Mouse (Mus musculus): Measurements from ENCODE around the gene Tmem101. TPM values are rescaled to one million over a fixed set of nuclear protein-coding genes. Genes with fewer than 3 reads are reported as not detected.

Gene Tmem101
- polyA plus RNA-seq (2015; fragmentation: Nextera tagmentation; extraction: Ambion mirVana): 33.3 and 34.8 TPM in 2 replicates

- Histone ChIP-seq H3K4me3 (ENCODE audit: low read length) (peak within 1 kb of the TSS; percentile 83), H3K9ac (ENCODE audit: low read length) (peak within 1 kb of the TSS; percentile 86), H3K27ac (ENCODE audit: low read length) (peak within 1 kb of the TSS; percentile 51; the same call in 1 of the 2 replicates), H3K27me3 (ENCODE audit: control insufficient read depth, insufficient read depth, low read depth, low read length) (no peaks in the 10 kb centered on the region), H3K9me3 (ENCODE audit: control insufficient read depth, low read length) (no peaks in the 10 kb centered on the region), H3K4me1 (replicated peaks; ENCODE audit: control insufficient read depth, insufficient read depth, low read length) (peaks cover 5% of the 10 kb centered on the region), H3K4me2 (ENCODE audit: low read depth, low read length) (peak within 1 kb of the TSS; percentile 88), H3K36me3 (ENCODE audit: control insufficient read depth, insufficient read depth, low read length) (peaks cover 9% of the 10 kb centered on the region)
- WGBS: 0% methylated on average over 37 of the region's 37 CpGs
- peak; percentile 93 for ATAC-seq (ENCODE audit: low read depth)
These were observed at the start of gene Tmem101 for GRCm38 (mm10) chr11:102156039-102156785. Gene Tmem101 (minus strand): TSS chr11:102156404.

- peaks cover 54% of the 10 kb centered on the region for H3K36me3 ChIP-seq (ENCODE audit: control insufficient read depth, insufficient read depth, low read length)
- H3K27ac ChIP-seq (ENCODE audit: low read length): no peak overlapping the region
- H3K4me2 ChIP-seq (ENCODE audit: low read depth, low read length): no peak overlapping the region
- ATAC-seq (ENCODE audit: low read depth): peak; percentile 46
- H3K4me3 ChIP-seq (ENCODE audit: low read length): no peak overlapping the region
- H3K9me3 ChIP-seq (ENCODE audit: control insufficient read depth, low read length): no peaks in the 10 kb centered on the region
- H3K27me3 ChIP-seq (ENCODE audit: control insufficient read depth, insufficient read depth, low read depth, low read length): no peaks in the 10 kb centered on the region
- H3K9ac ChIP-seq (ENCODE audit: low read length): no peak overlapping the region
- 80% methylated on average over 12 of the region's 12 CpGs for WGBS
- no peaks in the 10 kb centered on the region for H3K4me1 ChIP-seq (replicated peaks; ENCODE audit: control insufficient read depth, insufficient read depth, low read length)
These were observed 45.2 kb upstream of the Tmem101 start for GRCm38 (mm10) chr11:102201408-102201821.

DNA sequence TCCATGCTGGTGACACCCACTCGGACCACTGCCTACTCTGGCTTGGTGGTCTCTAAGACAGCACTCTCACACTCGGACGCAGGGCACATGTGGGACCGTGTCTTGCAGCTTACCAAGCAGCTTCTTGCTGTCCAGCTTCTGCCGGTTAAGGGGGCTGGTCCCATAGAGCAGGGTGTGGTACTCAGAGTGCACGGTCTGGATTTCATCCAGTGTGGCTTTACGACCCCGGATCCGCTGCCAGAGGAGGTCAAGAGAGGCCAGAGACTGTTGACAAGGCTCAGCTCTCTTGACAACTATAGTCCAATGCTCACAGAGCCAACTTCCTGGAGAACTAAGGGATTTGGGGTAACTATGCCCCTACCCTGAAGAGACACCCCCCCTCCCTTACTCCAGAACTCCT lies 43.7 kb upstream of the Tmem101 start:
- Histone ChIP-seq H3K9me3 (ENCODE audit: control insufficient read depth, low read length) (no peaks in the 10 kb centered on the region), H3K4me2 (ENCODE audit: low read depth, low read length) (no peak overlapping the region), H3K9ac (ENCODE audit: low read length) (no peak overlapping the region), H3K4me3 (ENCODE audit: low read length) (no peak overlapping the region), H3K27ac (ENCODE audit: low read length) (no peak overlapping the region), H3K27me3 (ENCODE audit: control insufficient read depth, insufficient read depth, low read depth, low read length) (no peaks in the 10 kb centered on the region), H3K4me1 (replicated peaks; ENCODE audit: control insufficient read depth, insufficient read depth, low read length) (no peaks in the 10 kb centered on the region), H3K36me3 (ENCODE audit: control insufficient read depth, insufficient read depth, low read length) (peaks cover 53% of the 10 kb centered on the region)
- 58% methylated on average over 9 of the region's 9 CpGs for WGBS
- no peak for ATAC-seq (ENCODE audit: low read depth)

- Histone ChIP-seq H3K9me3 (ENCODE audit: control insufficient read depth, low read length) (no peaks in the 10 kb centered on the region), H3K36me3 (ENCODE audit: control insufficient read depth, insufficient read depth, low read length) (peaks cover 55% of the 10 kb centered on the region), H3K4me2 (ENCODE audit: low read depth, low read length) (no peak overlapping the region), H3K9ac (ENCODE audit: low read length) (no peak overlapping the region), H3K4me1 (replicated peaks; ENCODE audit: control insufficient read depth, insufficient read depth, low read length) (no peaks in the 10 kb centered on the region), H3K27ac (ENCODE audit: low read length) (no peak overlapping the region), H3K27me3 (ENCODE audit: control insufficient read depth, insufficient read depth, low read depth, low read length) (no peaks in the 10 kb centered on the region), H3K4me3 (ENCODE audit: low read length) (no peak overlapping the region)
- ATAC-seq (ENCODE audit: low read depth): no peak
- WGBS: 65% methylated on average over 6 of the region's 6 CpGs
These were observed 42.0 kb upstream of the Tmem101 start for GRCm38 (mm10) chr11:102198245-102198644.

GRCm38 (mm10) chr11:102196018-102196797 lies 40.0 kb upstream of the Tmem101 start:
- H3K4me2 ChIP-seq (ENCODE audit: low read depth, low read length): no peak overlapping the region
- 53% methylated on average over 21 of the region's 21 CpGs for WGBS
- no peak overlapping the region for H3K27ac ChIP-seq (ENCODE audit: low read length)
- H3K36me3 ChIP-seq (ENCODE audit: control insufficient read depth, insufficient read depth, low read length): peaks cover 50% of the 10 kb centered on the region
- no peak overlapping the region for H3K4me3 ChIP-seq (ENCODE audit: low read length)
- H3K27me3 ChIP-seq (ENCODE audit: control insufficient read depth, insufficient read depth, low read depth, low read length): no peaks in the 10 kb centered on the region
- ATAC-seq (ENCODE audit: low read depth): peak; percentile 47; the same call in 1 of the 2 replicates
- no peaks in the 10 kb centered on the region for H3K9me3 ChIP-seq (ENCODE audit: control insufficient read depth, low read length)
- no peak overlapping the region for H3K9ac ChIP-seq (ENCODE audit: low read length)
- H3K4me1 ChIP-seq (replicated peaks; ENCODE audit: control insufficient read depth, insufficient read depth, low read length): no peaks in the 10 kb centered on the region

GRCm38 (mm10) chr11:102193657-102194440 lies 37.6 kb upstream of the Tmem101 start:
- no peak overlapping the region for H3K9ac ChIP-seq (ENCODE audit: low read length)
- ATAC-seq (ENCODE audit: low read depth): no peak
- no peak overlapping the region for H3K27ac ChIP-seq (ENCODE audit: low read length)
- no peaks in the 10 kb centered on the region for H3K9me3 ChIP-seq (ENCODE audit: control insufficient read depth, low read length)
- no peak overlapping the region for H3K4me3 ChIP-seq (ENCODE audit: low read length)
- H3K27me3 ChIP-seq (ENCODE audit: control insufficient read depth, insufficient read depth, low read depth, low read length): no peaks in the 10 kb centered on the region
- peaks cover 11% of the 10 kb centered on the region for H3K4me1 ChIP-seq (replicated peaks; ENCODE audit: control insufficient read depth, insufficient read depth, low read length)
- H3K4me2 ChIP-seq (ENCODE audit: low read depth, low read length): no peak overlapping the region
- 82% methylated on average over 9 of the region's 9 CpGs for WGBS
- peaks cover 35% of the 10 kb centered on the region for H3K36me3 ChIP-seq (ENCODE audit: control insufficient read depth, insufficient read depth, low read length)

DNA sequence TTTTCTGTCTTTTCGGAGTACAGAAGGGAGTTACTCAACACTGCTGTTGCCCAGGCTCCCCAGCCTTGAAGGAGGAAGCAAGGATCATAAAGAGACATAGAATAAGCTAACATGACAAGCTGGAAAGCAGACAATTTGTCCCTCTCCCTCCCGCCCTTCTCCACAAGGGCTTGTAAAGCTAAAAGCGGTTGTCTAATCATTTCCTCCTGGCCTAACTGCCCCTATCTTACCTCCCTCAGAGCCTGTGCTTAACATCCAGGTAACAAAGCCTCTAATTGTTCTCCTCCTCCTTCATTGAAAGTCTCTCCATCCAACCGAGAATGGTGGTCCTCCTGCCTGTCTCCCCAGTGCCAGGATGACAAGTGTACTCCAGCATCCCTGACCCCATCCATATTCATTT lies 34.6 kb upstream of the Tmem101 start:
- no peaks in the 10 kb centered on the region for H3K27me3 ChIP-seq (ENCODE audit: control insufficient read depth, insufficient read depth, low read depth, low read length)
- H3K27ac ChIP-seq (ENCODE audit: low read length): 0 out of 2 replicates have a peak overlapping the region, but pooled peaks have one; percentile 9
- no peak for ATAC-seq (ENCODE audit: low read depth)
- peak overlapping the region; percentile 91 for H3K4me2 ChIP-seq (ENCODE audit: low read depth, low read length)
- no peak overlapping the region for H3K4me3 ChIP-seq (ENCODE audit: low read length)
- no peaks in the 10 kb centered on the region for H3K9me3 ChIP-seq (ENCODE audit: control insufficient read depth, low read length)
- peaks cover 13% of the 10 kb centered on the region for H3K4me1 ChIP-seq (replicated peaks; ENCODE audit: control insufficient read depth, insufficient read depth, low read length)
- peaks cover 17% of the 10 kb centered on the region for H3K36me3 ChIP-seq (ENCODE audit: control insufficient read depth, insufficient read depth, low read length)
- peak overlapping the region; percentile 37; the same call in 1 of the 2 replicates for H3K9ac ChIP-seq (ENCODE audit: low read length)
- 45% methylated on average over 4 of the region's 4 CpGs for WGBS

GRCm38 (mm10) chr11:102189461-102190436 lies 33.5 kb upstream of the Tmem101 start, which contains the start of gene G6pc3:
Gene G6pc3 (plus strand): TSS chr11:102189620.
- Histone ChIP-seq H3K9ac (ENCODE audit: low read length) (peak within 1 kb of the TSS; percentile 75), H3K36me3 (ENCODE audit: control insufficient read depth, insufficient read depth, low read length) (peaks cover 15% of the 10 kb centered on the region), H3K27me3 (ENCODE audit: control insufficient read depth, insufficient read depth, low read depth, low read length) (no peaks in the 10 kb centered on the region), H3K4me1 (replicated peaks; ENCODE audit: control insufficient read depth, insufficient read depth, low read length) (peaks cover 17% of the 10 kb centered on the region), H3K27ac (ENCODE audit: low read length) (peak within 1 kb of the TSS; percentile 70), H3K4me3 (ENCODE audit: low read length) (peak within 1 kb of the TSS; percentile 72), H3K4me2 (ENCODE audit: low read depth, low read length) (peak within 1 kb of the TSS; percentile 91), H3K9me3 (ENCODE audit: control insufficient read depth, low read length) (no peaks in the 10 kb centered on the region)
- WGBS: under 1% methylated on average over 48 of the region's 50 CpGs
- ATAC-seq (ENCODE audit: low read depth): peak; percentile 83

Measured in lung, embryonic 16.5 days (tissue).